Mouse (Mus musculus) kidney, embryonic 16.5 days (tissue): Measurements from ENCODE around the gene Hp1bp3. TPM values are rescaled to one million over a fixed set of nuclear protein-coding genes. Genes with fewer than 3 reads are reported as not detected.

Experiments used
- ATAC-seq: fragments of 200-750 bp; cut with Nextera tagmentation; 2 replicates; pipeline ENCODE4 v1.8.0; 2017; ENCODE audit warnings: moderate TSS enrichment; ENCODE audit not compliant: low FRiP score, low TSS enrichment
- H3K27ac ChIP-seq: fragments of 300-500 bp; sonication (generic); 2 replicates; pipeline ENCODE4 v1.5.1; 2014; ENCODE audit warnings: low read length
- H3K27me3 ChIP-seq: fragments of 300-500 bp; sonication (generic); 2 replicates; pipeline ENCODE4 v1.6.1; 2014; ENCODE audit warnings: low read length, control low read depth, mixed read lengths; ENCODE audit not compliant: insufficient read depth
- H3K36me3 ChIP-seq: fragments of 300-500 bp; sonication (generic); 2 replicates; pipeline ENCODE4 v1.6.1; 2014; ENCODE audit warnings: low read length, control low read depth, mixed read lengths; ENCODE audit not compliant: insufficient read depth
- H3K4me1 ChIP-seq: fragments of 300-500 bp; sonication (generic); 2 replicates; pipeline ENCODE4 v1.6.1; 2014; ENCODE audit warnings: low read length, control low read depth, mixed read lengths; ENCODE audit not compliant: insufficient read depth
- H3K4me2 ChIP-seq: fragments of 300-500 bp; sonication (generic); replicated peaks from 2 replicates; pipeline ENCODE4 v1.6.1; 2014; ENCODE audit warnings: low read depth, low read length
- H3K4me3 ChIP-seq: fragments of 300-500 bp; sonication (generic); 2 replicates; pipeline ENCODE4 v1.5.1; 2014; ENCODE audit warnings: mild to moderate bottlenecking, low read length
- H3K9ac ChIP-seq: fragments of 300-500 bp; sonication (generic); replicated peaks from 2 replicates; pipeline ENCODE4 v1.6.1; 2014; ENCODE audit warnings: low read length
- H3K9me3 ChIP-seq: fragments of 300-500 bp; sonication (generic); 2 replicates; pipeline ENCODE4 v1.6.1; 2016; ENCODE audit warnings: low read length, control low read depth
- WGBS: fragments of 180-500 bp; shearing (Covaris S2); extraction: QIAGEN DNeasy Blood & Tissue Kit; methylation state at CpG from one replicate; pipeline ENCODE4 v1.1.7; 2014; 5-methylcytosine and 5-hydroxymethylcytosine counted together
- polyA plus RNA-seq: library from polyadenylated mRNA; unstranded; fragments of >200 nt; fragmentation: Nextera tagmentation; extraction: Ambion mirVana; gene quantifications from 2 replicates; pipeline ENCODE4 v1.2.1, GENCODE M21; 2015

Hp1bp3 gene
- polyA plus RNA-seq, 1 experiment from 2014 or later, result 155 TPM

DNA sequence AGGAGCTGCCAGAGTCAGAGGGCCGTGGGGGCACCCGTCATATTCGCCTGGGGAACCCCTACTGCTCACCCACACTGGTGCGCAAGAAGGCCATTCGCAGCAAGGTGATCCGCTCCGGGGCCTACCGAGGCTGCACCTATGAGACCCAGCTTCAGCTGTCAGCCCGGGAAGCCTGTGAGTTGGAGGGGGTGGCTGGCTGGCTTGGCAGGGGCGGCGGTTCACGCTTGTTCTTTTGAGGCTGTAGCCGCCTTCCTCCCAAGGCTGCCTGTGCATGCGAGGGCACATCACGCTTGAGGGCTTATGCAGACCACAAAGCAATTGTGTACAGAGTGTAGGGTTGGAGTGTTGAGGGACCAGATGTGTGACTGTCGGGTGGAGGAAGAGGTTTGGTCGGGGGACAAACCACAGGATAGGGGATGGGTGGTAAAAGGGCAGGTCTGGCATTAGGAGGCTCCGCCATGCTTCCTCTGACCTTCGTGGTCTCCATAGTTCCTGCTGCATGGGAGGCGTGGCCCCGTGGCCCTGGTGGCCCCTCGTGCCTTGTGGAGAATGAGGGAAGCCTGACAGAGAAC is 41.1 kb downstream of the Hp1bp3 start:
- no peak overlapping the region for H3K4me2 ChIP-seq
- peaks cover 4% of the 10 kb centered on the region for H3K4me1 ChIP-seq
- H3K9me3 ChIP-seq, result no peaks in the 10 kb centered on the region
- H3K9ac ChIP-seq, result no peak overlapping the region
- H3K27me3 ChIP-seq, result peaks cover 5% of the 10 kb centered on the region; the same call in 1 of the 2 replicates
- no peak overlapping the region for H3K4me3 ChIP-seq
- H3K27ac ChIP-seq, result no peak overlapping the region
- no peak for ATAC-seq
- no peaks in the 10 kb centered on the region for H3K36me3 ChIP-seq
- 84% methylated on average over 22 of the region's 22 CpGs for WGBS

DNA sequence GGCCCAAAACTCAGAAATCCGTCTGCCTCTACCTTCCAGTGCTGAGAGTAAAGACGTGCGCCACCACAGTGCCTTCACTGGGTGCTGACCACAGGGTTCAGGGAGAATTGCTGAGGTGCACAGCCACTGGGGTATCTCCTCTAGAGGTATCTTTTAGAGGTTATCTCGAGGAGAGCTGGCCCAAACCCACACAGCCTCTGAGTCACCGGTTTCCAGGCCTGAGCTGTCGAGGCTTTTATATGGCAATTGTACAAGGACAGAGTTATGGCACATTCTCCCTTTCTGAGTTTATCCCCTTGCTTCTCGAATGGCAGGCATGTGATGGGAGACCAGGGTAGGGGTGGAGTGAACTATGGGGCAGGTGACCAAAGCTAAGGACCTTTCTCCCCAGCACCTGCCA is 42.6 kb downstream of the Hp1bp3 start:
- no peak overlapping the region for H3K4me2 ChIP-seq
- 85% methylated on average over 7 of the region's 7 CpGs for WGBS
- H3K27ac ChIP-seq, result no peak overlapping the region
- no peaks in the 10 kb centered on the region; the same call in 1 of the 2 replicates for H3K27me3 ChIP-seq
- no peaks in the 10 kb centered on the region for H3K9me3 ChIP-seq
- 0 out of 2 replicates have a peak, but pooled peaks cover 5% of the 10 kb centered on the region for H3K4me1 ChIP-seq
- H3K4me3 ChIP-seq, result no peak overlapping the region
- H3K36me3 ChIP-seq, result no peaks in the 10 kb centered on the region
- no peak overlapping the region for H3K9ac ChIP-seq
- ATAC-seq, result no peak

DNA sequence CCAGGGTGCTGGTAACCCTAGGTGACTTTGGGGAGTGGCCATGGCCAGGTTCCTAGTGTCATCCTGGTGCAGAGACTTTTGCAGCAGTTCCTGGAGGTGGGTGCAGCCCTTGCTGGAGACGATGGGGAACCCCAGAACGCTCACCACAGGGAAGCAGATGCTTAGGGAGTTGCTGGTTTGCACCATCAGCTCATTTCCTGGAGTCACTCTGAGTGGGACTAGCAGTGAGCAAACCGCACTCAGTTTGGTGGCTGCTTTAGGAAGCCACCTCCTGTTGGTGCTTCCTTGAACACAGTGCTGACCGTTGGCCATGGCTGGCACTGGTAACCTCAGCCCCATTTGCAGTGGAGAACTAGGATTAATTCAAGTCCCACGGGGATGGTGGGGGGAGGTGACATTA is 43.4 kb downstream of the Hp1bp3 start:
- H3K27me3 ChIP-seq, result no peaks in the 10 kb centered on the region; the same call in 1 of the 2 replicates
- H3K4me2 ChIP-seq, result no peak overlapping the region
- H3K9ac ChIP-seq, result no peak overlapping the region
- no peaks in the 10 kb centered on the region for H3K9me3 ChIP-seq
- H3K4me1 ChIP-seq, result 0 out of 2 replicates have a peak, but pooled peaks cover 5% of the 10 kb centered on the region
- H3K27ac ChIP-seq, result no peak overlapping the region
- H3K4me3 ChIP-seq, result no peak overlapping the region
- WGBS, result 81% methylated on average over 5 of the region's 5 CpGs
- H3K36me3 ChIP-seq, result no peaks in the 10 kb centered on the region
- no peak for ATAC-seq

DNA sequence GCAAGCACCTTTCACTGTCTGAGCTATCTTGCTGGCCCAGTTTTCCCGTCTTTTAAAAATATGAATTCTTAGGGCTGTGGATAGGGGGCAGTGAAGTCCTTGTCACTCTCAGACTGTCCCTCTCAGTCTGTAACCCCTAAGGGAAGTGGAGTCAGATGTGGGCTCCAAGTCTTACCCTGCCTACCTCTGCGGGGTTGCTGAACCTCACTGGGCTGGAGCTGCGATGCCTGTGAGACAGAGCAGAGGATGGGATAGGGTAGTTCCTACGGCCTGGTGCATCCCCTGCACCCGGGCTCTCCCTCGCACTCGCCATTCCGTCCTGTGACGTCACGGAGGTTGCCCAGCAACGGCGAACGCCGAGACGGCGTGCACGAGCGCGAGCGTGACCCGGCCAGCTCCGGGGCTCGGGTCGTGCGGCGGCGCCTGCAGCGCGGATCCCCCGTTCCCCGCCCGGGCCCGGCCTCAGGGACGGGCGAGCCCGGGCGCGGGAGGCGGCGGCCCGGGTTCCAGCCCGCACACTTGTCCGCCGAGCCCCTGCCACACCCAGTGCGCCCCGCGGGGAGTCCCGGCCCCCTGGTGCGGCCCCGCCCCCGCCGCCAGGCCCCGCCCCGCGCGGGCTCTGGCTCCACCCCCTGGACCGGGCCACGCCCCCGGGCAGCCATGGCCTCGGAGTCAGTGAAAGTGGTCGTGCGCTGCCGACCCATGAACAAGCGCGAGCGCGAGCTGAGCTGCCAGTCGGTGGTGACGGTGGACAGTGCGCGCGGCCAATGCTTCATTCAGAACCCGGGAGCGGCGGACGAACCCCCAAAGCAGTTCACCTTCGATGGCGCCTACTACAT is 46.0 kb downstream of the Hp1bp3 start:
- WGBS, result under 1% methylated on average over 69 of the region's 78 CpGs
- Histone ChIP-seq H3K4me3 (peak overlapping the region; percentile 70), H3K4me2 (peak overlapping the region; percentile 92), H3K4me1 (0 out of 2 replicates have a peak, but pooled peaks cover 5% of the 10 kb centered on the region), H3K27ac (no peak overlapping the region), H3K9ac (peak overlapping the region; percentile 69), H3K27me3 (no peaks in the 10 kb centered on the region; the same call in 1 of the 2 replicates), H3K36me3 (no peaks in the 10 kb centered on the region), H3K9me3 (no peaks in the 10 kb centered on the region)
- ATAC-seq, result peak; percentile 87

DNA sequence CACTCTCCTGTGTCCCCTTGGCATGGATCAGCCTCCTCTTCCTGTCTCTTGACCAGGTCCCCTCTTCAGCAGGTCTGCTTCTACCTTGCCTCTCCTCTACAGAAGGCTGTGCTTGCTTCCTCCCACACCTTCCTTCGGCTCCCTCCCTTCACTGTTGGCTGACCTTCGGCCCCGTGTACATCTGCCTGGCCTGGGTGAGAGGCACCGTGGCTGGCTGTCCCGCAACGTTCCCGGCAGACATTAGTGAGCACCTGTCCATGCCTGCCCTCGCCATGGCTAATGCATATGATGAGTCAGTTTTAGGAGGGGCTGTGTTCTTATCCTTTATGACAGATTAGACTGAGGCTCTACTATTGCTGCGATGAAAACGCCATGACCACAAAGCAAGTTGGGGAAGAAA is 51.8 kb downstream of the Hp1bp3 start:
- no peak for ATAC-seq

DNA sequence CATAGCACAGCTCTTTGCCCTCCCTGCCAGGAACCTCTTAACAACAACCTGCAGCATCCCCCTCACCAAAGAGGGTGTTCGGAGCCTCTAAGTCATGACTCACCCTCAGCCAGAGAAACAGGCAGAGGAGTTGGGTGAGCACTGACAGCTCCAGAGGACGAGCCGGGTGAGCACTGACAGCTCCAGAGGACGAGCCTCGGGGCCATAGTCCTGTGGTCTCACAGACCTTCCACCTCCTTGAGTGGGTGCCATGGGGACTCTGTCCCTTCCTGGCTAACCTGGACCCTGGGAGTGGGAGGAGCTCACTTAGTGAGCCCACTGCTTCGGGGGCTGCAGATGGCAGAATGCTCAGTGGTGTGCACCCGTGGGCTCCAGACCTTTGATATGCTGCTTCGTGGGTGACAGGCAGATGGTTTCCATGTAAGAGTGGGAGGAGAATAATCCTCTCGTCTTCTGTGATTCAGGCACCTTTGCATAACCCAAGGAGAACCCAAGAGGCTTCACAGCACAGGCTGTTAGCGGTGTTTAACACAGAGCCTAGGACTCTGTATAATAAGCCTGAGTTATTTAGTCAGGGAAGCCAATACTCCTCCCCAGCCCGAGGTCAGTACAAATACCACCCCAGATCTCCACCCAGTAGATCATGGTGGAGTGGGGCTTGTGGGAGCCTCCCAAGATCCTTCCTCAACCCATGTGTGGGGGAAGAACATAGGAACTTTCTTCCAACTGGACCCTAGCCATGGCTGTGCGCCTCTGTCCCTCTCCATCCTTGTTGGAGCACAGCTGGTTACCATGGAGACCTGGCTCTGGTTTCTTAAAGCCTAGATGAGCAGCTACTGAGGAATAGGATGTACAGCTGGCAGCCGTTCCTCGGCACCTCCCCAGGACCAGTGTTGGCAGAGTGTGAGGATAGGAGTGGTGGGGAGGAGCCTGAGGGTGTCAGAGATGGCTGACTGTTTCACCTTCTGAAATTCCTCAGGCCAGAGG is 56.2 kb downstream of the Hp1bp3 start:
- no peak overlapping the region for H3K27ac ChIP-seq
- whole genome bisulfite sequencing, result 65% methylated on average over 14 of the region's 14 CpGs
- ATAC-seq, result peak; percentile 57

More for the DNA sequence above, 51.8 kb downstream of the Hp1bp3 start:
- H3K4me1 ChIP-seq, result 0 out of 2 replicates have a peak, but pooled peaks cover 2% of the 10 kb centered on the region
- no peaks in the 10 kb centered on the region for H3K9me3 ChIP-seq
- H3K36me3 ChIP-seq, result no peaks in the 10 kb centered on the region
- H3K4me2 ChIP-seq, result no peak overlapping the region
- no peaks in the 10 kb centered on the region; the same call in 1 of the 2 replicates for H3K27me3 ChIP-seq
- H3K27ac ChIP-seq, result no peak overlapping the region
- no peak overlapping the region for H3K4me3 ChIP-seq
- no peak overlapping the region for H3K9ac ChIP-seq
- 74% methylated on average over 10 of the region's 10 CpGs for WGBS

DNA sequence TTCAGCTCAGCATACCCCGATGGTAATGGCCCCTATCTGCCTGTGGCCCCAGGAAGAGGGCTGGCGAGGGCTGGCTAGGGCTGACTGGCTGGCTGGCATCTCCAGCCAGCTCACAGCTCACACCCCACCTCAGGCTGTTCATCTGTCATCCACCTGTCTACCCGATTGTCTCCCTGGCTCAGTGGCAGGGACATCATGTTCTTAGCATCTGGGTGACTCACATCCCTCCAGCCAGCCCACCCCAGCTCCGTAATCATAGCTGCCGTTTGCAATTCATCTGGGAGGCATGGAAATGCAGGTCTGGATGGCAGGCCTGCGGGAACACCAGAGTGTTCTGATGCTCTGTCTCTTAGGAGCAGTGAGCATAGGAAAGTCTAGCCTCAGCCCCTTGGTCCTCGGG is 62.2 kb downstream of the Hp1bp3 start:
- Histone ChIP-seq H3K27ac (no peak overlapping the region), H3K9me3 (no peaks in the 10 kb centered on the region), H3K4me1 (no peaks in the 10 kb centered on the region), H3K4me2 (no peak overlapping the region), H3K9ac (no peak overlapping the region), H3K4me3 (no peak overlapping the region), H3K27me3 (no peaks in the 10 kb centered on the region), H3K36me3 (no peaks in the 10 kb centered on the region)
- 60% methylated on average over 7 of the region's 7 CpGs for WGBS
- no peak for ATAC-seq

More for the DNA sequence above, 56.2 kb downstream of the Hp1bp3 start:
- no peak overlapping the region for H3K9ac ChIP-seq
- H3K4me3 ChIP-seq, result no peak overlapping the region
- no peaks in the 10 kb centered on the region for H3K27me3 ChIP-seq
- no peak overlapping the region for H3K4me2 ChIP-seq
- no peaks in the 10 kb centered on the region for H3K4me1 ChIP-seq
- H3K9me3 ChIP-seq, result no peaks in the 10 kb centered on the region
- no peaks in the 10 kb centered on the region for H3K36me3 ChIP-seq

DNA sequence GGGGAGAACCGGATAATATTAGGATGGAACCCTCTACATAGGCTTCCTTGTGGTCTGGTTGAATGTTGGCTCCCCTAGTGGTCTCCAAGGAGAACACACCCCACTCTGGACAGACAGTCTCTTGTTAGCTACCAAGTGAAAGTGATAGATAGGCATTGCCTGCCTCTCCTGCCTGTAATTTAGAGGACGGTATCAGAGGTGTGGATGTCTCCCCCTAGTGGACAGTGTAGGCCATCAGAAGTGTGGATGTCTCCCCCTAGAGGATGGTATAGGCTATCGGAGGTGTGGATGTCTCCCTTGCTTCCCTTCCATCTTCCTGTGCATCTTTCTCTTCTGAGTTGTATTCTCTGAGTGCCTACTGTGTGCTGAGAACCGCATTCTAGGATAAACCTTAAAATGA is 66.7 kb downstream of the Hp1bp3 start:
- no peak; the same call in 1 of the 2 replicates for ATAC-seq
- no peak overlapping the region for H3K4me2 ChIP-seq
- no peaks in the 10 kb centered on the region for H3K27me3 ChIP-seq
- no peaks in the 10 kb centered on the region for H3K36me3 ChIP-seq
- H3K9me3 ChIP-seq, result no peaks in the 10 kb centered on the region
- WGBS, result 18% methylated on average over 4 of the region's 4 CpGs
- H3K4me3 ChIP-seq, result no peak overlapping the region
- no peaks in the 10 kb centered on the region for H3K4me1 ChIP-seq
- no peak overlapping the region for H3K27ac ChIP-seq
- no peak overlapping the region for H3K9ac ChIP-seq

DNA sequence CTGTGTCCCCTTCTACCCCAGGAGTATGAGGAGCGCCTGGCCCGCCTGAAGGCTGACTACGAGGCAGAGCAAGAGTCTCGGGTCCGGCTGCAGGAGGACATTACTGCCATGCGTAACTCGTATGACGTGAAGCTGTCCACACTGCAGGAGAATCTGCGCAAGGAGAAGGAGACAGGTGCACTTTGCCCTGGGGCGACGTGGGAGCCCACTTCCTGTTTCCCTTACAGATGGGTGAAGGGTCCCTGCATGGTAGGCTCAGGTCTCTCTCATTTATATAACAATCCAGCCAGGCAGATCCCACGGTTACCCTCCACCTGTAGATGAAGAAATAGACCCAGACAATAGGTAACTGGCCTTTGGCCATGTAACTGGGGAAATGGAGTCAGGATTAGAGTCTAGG is 70.3 kb downstream of the Hp1bp3 start:
- no peak for ATAC-seq

More for the DNA sequence above, 70.3 kb downstream of the Hp1bp3 start:
- 80% methylated on average over 12 of the region's 12 CpGs for WGBS
- no peaks in the 10 kb centered on the region for H3K27me3 ChIP-seq
- no peak overlapping the region for H3K4me3 ChIP-seq
- H3K36me3 ChIP-seq, result no peaks in the 10 kb centered on the region
- no peak overlapping the region for H3K27ac ChIP-seq
- H3K4me2 ChIP-seq, result no peak overlapping the region
- H3K9me3 ChIP-seq, result no peaks in the 10 kb centered on the region
- H3K9ac ChIP-seq, result no peak overlapping the region
- 0 out of 2 replicates have a peak, but pooled peaks cover 1% of the 10 kb centered on the region for H3K4me1 ChIP-seq
